Mouse (Mus musculus) limb, embryonic 12.5 days (tissue): ENCODE results near the gene Cacna1c. TPM values are rescaled to one million over a fixed set of nuclear protein-coding genes. Genes with fewer than 3 reads are reported as not detected.

Experiments used
- ATAC-seq: fragments of 200-750 bp; cut with Nextera tagmentation; 2 replicates; pipeline ENCODE4 v1.8.0; 2017; ENCODE audit warnings: low read depth, moderate TSS enrichment; ENCODE audit not compliant: insufficient number of reproducible peaks, insufficient read depth, low FRiP score, low TSS enrichment
- H3K27ac ChIP-seq: fragments of 300-500 bp; sonication (generic); 2 replicates; pipeline ENCODE4 v1.5.1; 2016; ENCODE audit warnings: mild to moderate bottlenecking, moderate library complexity
- H3K27me3 ChIP-seq: fragments of 300-500 bp; sonication (generic); 2 replicates; pipeline ENCODE4 v1.6.1; 2016; ENCODE audit warnings: mild to moderate bottlenecking, moderate library complexity
- H3K36me3 ChIP-seq: fragments of 300-500 bp; sonication (generic); 2 replicates; pipeline ENCODE4 v1.6.1; 2016; ENCODE audit warnings: mild to moderate bottlenecking, moderate library complexity
- H3K4me1 ChIP-seq: fragments of 300-500 bp; sonication (generic); replicated peaks from 2 replicates; pipeline ENCODE4 v1.6.1; 2016
- H3K4me2 ChIP-seq: fragments of 300-500 bp; sonication (generic); 2 replicates; pipeline ENCODE4 v1.6.1; 2016; ENCODE audit warnings: mild to moderate bottlenecking, moderate library complexity
- H3K4me3 ChIP-seq: fragments of 300-500 bp; sonication (generic); replicated peaks from 2 replicates; pipeline ENCODE4 v1.5.1; 2016; ENCODE audit warnings: mild to moderate bottlenecking
- H3K9ac ChIP-seq: fragments of 300-500 bp; sonication (generic); replicated peaks from 2 replicates; pipeline ENCODE4 v1.6.1; 2016; ENCODE audit warnings: mild to moderate bottlenecking, moderate library complexity
- H3K9me3 ChIP-seq: fragments of 300-500 bp; sonication (generic); 2 replicates; pipeline ENCODE4 v1.6.1; 2016; ENCODE audit warnings: mild to moderate bottlenecking, moderate library complexity
- WGBS: fragments of 180-500 bp; shearing (Covaris S2); methylation state at CpG from one replicate; pipeline ENCODE4 v1.1.7; 2016; 5-methylcytosine and 5-hydroxymethylcytosine counted together
- polyA plus RNA-seq: library from polyadenylated mRNA; unstranded; fragments of >200 nt; fragmentation: Nextera tagmentation; extraction: Ambion mirVana; gene quantifications from 2 replicates; pipeline ENCODE4 v1.2.1, GENCODE M21; 2016

The Cacna1c gene
- polyA plus RNA-seq, 1 experiment from 2014 or later = 13.8 TPM

DNA sequence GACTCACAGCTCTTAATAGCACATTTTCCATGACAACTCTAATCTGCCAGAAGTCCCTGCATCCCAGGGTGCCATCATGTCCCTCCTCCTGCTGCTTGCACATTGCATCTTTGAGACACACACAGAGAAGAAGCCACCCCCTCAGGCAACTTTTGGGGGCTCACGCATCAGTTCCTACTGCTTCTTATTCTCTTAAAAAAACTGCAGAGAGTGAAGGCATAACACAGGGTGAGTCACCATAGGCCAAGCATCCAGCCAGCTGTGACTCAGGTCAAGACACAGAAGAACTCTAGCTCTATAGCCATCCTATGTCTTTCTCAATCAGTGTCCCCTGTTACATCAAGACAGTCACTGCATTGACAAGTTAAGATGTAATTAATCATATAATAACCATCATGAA, 431.0 kb downstream of the Cacna1c start:
- no peak for ATAC-seq
- WGBS = 87% methylated on average over 1 of the region's 1 CpGs
- Histone ChIP-seq H3K36me3 (peaks cover 5% of the 10 kb centered on the region; the same call in 1 of the 2 replicates), H3K27me3 (no peaks in the 10 kb centered on the region), H3K27ac (no peak overlapping the region), H3K9ac (no peak overlapping the region), H3K4me1 (no peaks in the 10 kb centered on the region; the same call in 1 of the 2 replicates), H3K4me2 (no peak overlapping the region), H3K9me3 (no peaks in the 10 kb centered on the region), H3K4me3 (no peak overlapping the region)

DNA sequence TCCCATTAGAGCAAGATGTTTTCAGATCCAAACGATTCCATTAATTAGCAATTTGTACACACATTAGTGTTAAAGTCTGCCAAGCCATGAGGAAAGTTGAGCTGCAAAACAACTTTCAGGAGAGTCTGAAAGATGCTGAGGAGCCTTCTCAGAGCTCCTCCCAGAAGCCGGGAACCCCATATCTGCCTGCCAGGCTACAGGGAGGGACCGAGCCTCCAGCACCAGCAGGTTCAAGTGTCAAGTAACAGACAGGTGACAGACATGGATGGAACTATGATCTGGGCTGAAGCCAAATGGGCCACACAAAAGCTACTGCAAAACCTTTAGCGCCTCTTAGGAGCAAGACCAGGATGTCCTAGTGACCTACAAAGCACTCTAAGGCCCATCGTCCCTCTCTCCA, 437.2 kb downstream of the Cacna1c start:
- H3K27me3 ChIP-seq = no peaks in the 10 kb centered on the region
- no peak for ATAC-seq
- no peak overlapping the region for H3K27ac ChIP-seq
- 72% methylated on average over 5 of the region's 5 CpGs for WGBS
- no peaks in the 10 kb centered on the region for H3K36me3 ChIP-seq
- no peaks in the 10 kb centered on the region for H3K9me3 ChIP-seq
- H3K9ac ChIP-seq = no peak overlapping the region
- no peak overlapping the region for H3K4me2 ChIP-seq
- peaks cover 3% of the 10 kb centered on the region for H3K4me1 ChIP-seq
- no peak overlapping the region for H3K4me3 ChIP-seq

DNA sequence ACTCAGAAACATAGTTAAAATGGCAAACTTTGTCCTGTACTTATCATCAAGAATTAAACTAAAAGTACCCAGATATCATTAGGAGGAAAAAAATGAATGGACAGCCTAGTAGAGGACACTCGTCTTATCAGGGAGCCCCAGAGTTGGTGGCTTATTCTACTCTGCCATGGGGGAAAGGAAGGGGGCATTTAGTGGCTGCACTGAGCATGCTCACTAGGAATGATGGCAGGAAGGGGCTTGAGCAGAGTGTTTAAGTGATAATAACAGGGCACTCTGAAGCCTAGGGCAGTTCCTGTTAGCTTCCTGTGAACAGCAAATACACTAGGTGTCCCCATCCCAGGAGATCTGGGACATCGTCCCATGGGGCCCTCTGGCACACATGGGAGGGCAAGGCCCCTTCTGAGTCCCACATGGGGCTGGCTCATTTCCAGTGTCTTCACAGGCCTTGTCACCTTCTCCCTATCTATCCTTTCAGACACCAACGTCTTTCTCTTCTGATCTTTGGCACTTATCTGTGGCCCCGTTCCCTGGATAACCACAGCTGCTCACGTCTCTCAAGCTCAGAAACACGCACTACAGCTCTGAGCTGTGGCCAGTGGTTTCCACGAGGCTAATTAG, 437.8 kb downstream of the Cacna1c start:
- H3K9me3 ChIP-seq = no peaks in the 10 kb centered on the region
- peaks cover 3% of the 10 kb centered on the region for H3K4me1 ChIP-seq
- no peak overlapping the region for H3K4me3 ChIP-seq
- ATAC-seq = no peak
- no peak overlapping the region for H3K9ac ChIP-seq
- H3K27me3 ChIP-seq = no peaks in the 10 kb centered on the region
- H3K27ac ChIP-seq = no peak overlapping the region
- 53% methylated on average over 7 of the region's 7 CpGs for WGBS
- no peak overlapping the region for H3K4me2 ChIP-seq
- H3K36me3 ChIP-seq = no peaks in the 10 kb centered on the region

GRCm38 (mm10) chr6:118757533-118758289, 438.5 kb downstream of the Cacna1c start:
- ATAC-seq = no peak
- Histone ChIP-seq H3K9me3 (no peaks in the 10 kb centered on the region), H3K9ac (no peak overlapping the region), H3K36me3 (no peaks in the 10 kb centered on the region), H3K4me1 (peaks cover 3% of the 10 kb centered on the region), H3K4me2 (no peak overlapping the region), H3K27ac (no peak overlapping the region), H3K27me3 (no peaks in the 10 kb centered on the region), H3K4me3 (no peak overlapping the region)
- WGBS = 81% methylated on average over 12 of the region's 12 CpGs

- peaks cover 4% of the 10 kb centered on the region; the same call in 1 of the 2 replicates for H3K36me3 ChIP-seq
- no peak overlapping the region for H3K4me3 ChIP-seq
- no peak overlapping the region for H3K9ac ChIP-seq
- no peak for ATAC-seq
- no peaks in the 10 kb centered on the region for H3K9me3 ChIP-seq
- 8% methylated on average over 4 of the region's 4 CpGs for WGBS
- no peaks in the 10 kb centered on the region for H3K27me3 ChIP-seq
- no peak overlapping the region for H3K4me2 ChIP-seq
- no peak overlapping the region for H3K27ac ChIP-seq
- peaks cover 3% of the 10 kb centered on the region for H3K4me1 ChIP-seq
Observed at GRCm38 (mm10) chr6:118756511-118756910, 439.7 kb downstream of the Cacna1c start.

DNA sequence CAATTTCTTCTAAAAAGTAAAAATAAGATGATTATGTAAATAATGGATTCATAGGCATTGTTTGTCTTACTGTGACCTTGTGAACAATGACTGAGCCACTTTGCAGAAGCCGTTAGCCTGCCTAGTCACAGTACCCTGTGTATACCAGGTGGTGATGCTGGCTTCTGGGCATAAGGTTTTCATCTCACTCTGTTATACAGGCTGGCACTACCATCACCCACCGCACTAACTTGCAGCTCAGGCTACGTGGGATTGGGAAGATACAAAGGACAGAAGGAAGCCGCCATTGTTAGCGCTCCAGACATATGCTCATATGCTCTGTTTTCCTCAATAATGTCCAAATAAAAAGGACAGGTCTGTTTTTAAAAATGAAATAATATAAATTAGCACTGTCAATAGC, 440.4 kb downstream of the Cacna1c start:
- Histone ChIP-seq H3K4me3 (no peak overlapping the region), H3K4me1 (peaks cover 3% of the 10 kb centered on the region), H3K27ac (no peak overlapping the region), H3K9me3 (no peaks in the 10 kb centered on the region), H3K36me3 (peaks cover 11% of the 10 kb centered on the region), H3K4me2 (no peak overlapping the region), H3K9ac (no peak overlapping the region), H3K27me3 (no peaks in the 10 kb centered on the region)
- 96% methylated on average over 5 of the region's 5 CpGs for WGBS
- ATAC-seq = no peak

DNA sequence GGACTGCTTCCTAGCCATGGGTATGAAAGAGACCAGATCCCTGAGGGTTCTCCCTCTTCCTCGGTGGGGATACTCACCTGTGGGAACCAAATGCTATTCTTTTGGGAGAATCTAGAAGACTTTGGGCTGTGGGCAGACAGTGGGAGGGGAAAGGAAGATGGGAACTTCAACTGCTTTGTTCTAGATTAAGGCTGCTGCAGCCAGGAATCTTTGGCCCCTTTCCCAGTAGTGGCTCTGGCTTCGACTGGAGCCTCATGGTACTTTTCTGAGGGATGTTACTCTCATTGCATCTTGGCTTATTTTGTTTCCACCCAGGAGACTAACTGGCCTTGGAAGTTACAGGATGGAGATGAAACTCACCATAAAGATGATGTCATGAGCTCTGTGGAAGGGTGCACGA, 441.8 kb downstream of the Cacna1c start:
- ATAC-seq = no peak
- Histone ChIP-seq H3K9ac (no peak overlapping the region), H3K9me3 (no peaks in the 10 kb centered on the region), H3K27ac (no peak overlapping the region), H3K4me2 (no peak overlapping the region), H3K4me1 (peaks cover 3% of the 10 kb centered on the region), H3K27me3 (no peaks in the 10 kb centered on the region), H3K4me3 (no peak overlapping the region), H3K36me3 (peaks cover 14% of the 10 kb centered on the region)
- WGBS = 90% methylated on average over 3 of the region's 3 CpGs

DNA sequence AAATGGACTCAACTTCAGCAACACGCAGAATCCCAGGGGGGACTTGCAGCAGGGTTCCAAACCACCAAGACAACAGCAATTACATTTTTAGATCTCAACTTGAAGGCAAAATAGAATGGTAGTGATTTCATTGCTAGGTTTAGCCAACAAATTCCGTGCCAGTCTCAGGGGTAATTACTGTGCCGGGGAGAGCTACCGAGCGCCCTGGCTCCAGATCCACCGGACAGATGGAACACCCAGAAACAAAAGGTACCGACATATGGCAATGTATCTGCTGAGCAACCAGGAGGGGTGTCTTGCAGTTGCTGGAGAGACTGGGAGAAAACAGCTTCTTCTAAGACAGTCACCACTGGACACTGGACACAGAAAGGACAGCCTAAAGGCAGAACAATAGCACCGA, 442.4 kb downstream of the Cacna1c start:
- Histone ChIP-seq H3K9me3 (no peaks in the 10 kb centered on the region), H3K9ac (no peak overlapping the region), H3K4me2 (no peak overlapping the region), H3K4me3 (no peak overlapping the region), H3K36me3 (peaks cover 19% of the 10 kb centered on the region), H3K27me3 (no peaks in the 10 kb centered on the region), H3K4me1 (peaks cover 3% of the 10 kb centered on the region), H3K27ac (no peak overlapping the region)
- ATAC-seq = no peak
- 88% methylated on average over 8 of the region's 8 CpGs for WGBS

DNA sequence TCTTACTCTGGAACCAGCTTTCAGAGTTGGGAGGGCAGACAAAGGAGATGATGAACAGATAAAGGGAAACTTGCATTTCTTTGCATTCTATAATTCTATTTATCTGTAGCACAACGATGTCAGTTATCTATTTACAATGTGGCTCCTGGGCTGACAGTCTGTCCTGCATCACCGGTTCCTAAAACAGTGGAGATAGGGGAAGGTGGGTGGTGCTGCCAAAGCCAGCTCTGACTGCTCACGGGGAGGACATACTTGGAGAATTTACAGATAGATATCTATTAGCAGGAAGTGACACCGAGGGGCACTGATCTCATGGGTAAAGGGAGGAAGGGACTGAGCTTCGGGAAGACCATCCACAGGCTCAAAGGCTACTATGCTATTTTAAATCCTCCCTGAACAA, 443.2 kb downstream of the Cacna1c start:
- Histone ChIP-seq H3K4me3 (no peak overlapping the region), H3K4me2 (no peak overlapping the region), H3K9ac (no peak overlapping the region), H3K27me3 (no peaks in the 10 kb centered on the region), H3K27ac (no peak overlapping the region), H3K9me3 (no peaks in the 10 kb centered on the region), H3K4me1 (peaks cover 3% of the 10 kb centered on the region; the same call in 1 of the 2 replicates), H3K36me3 (peaks cover 22% of the 10 kb centered on the region)
- no peak for ATAC-seq
- WGBS = 80% methylated on average over 5 of the region's 5 CpGs

DNA sequence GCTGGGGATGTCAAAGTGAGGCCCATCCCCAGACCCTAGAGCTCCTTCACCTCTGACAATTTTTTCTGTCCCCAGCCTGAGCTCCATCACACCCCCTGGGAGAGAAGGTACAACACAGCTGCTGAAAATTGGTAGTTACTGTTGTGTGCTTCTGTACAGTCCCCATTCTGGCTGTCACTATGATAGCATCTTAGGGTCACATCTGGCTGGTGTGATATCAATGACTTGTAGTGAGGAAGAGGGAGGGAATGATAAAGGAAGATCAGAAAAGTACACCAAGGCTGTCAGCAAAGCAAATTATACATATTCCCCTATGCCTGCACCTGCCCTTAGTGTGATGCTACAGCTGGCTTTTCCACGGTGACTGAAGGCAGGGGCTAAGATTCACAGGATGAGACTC, 446.9 kb downstream of the Cacna1c start:
- H3K27me3 ChIP-seq = no peaks in the 10 kb centered on the region
- no peak overlapping the region for H3K27ac ChIP-seq
- ATAC-seq = no peak
- no peak overlapping the region for H3K4me3 ChIP-seq
- no peak overlapping the region for H3K4me2 ChIP-seq
- no peaks in the 10 kb centered on the region for H3K4me1 ChIP-seq
- no peak overlapping the region for H3K9ac ChIP-seq
- no peaks in the 10 kb centered on the region for H3K9me3 ChIP-seq
- WGBS = 78% methylated on average over 1 of the region's 1 CpGs
- peaks cover 29% of the 10 kb centered on the region for H3K36me3 ChIP-seq

DNA sequence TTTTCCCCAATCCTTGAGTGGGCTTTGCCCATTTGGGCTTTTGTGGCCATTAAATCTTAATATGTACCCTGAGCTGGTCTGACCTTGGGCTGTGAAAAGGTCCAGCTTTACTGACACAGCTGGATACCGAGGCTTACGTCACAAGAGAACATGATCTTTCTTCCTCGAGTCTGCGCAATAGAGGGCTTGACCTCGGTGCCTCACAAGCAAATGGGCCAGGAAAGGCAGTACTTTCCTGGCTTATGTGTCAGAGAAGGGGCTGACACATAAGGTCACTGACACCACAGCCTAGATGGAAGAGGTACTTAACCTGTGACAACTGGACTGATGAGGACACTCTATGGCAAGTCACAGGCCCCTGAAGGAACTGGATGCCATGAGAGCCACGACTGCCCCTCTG, 453.5 kb downstream of the Cacna1c start:
- no peaks in the 10 kb centered on the region for H3K27me3 ChIP-seq
- H3K4me3 ChIP-seq = no peak overlapping the region
- H3K9me3 ChIP-seq = no peaks in the 10 kb centered on the region
- H3K27ac ChIP-seq = no peak overlapping the region
- no peak overlapping the region for H3K4me2 ChIP-seq
- H3K9ac ChIP-seq = no peak overlapping the region
- 56% methylated on average over 6 of the region's 6 CpGs for WGBS
- no peak for ATAC-seq
- H3K36me3 ChIP-seq = peaks cover 16% of the 10 kb centered on the region; the same call in 1 of the 2 replicates
- H3K4me1 ChIP-seq = no peaks in the 10 kb centered on the region; the same call in 1 of the 2 replicates
